Mouse (Mus musculus) lung, adult 2 months (tissue): Measurements from ENCODE around the gene Gna14.

Source experiments
- CTCF ChIP-seq: fragments of 200-500 bp; IDR thresholded peaks from 2 replicates; pipeline ENCODE4 v1.5.1; 2011; ENCODE audit warnings: mild to moderate bottlenecking, low read length, control low read depth; ENCODE audit not compliant: insufficient read depth
- POLR2A ChIP-seq: fragments of 200-500 bp; IDR thresholded peaks from 2 replicates; pipeline ENCODE4 v1.6.1; 2011; ENCODE audit warnings: low read depth, mild to moderate bottlenecking, control low read depth, low read length, borderline replicate concordance; ENCODE audit errors: extremely low read depth

GRCm38 (mm10) chr19:16462461-16462860 lies 26.9 kb downstream of the Gna14 start:
- TF ChIP-seq POLR2A (no peak), CTCF (no peak)
